Mouse (Mus musculus) heart, postnatal 10 days (tissue): ENCODE data around the gene Plpp3. TPM values are rescaled to one million over a fixed set of nuclear protein-coding genes. Genes with fewer than 3 reads are reported as not detected.

ENCODE experiments used
- DNase-seq, 2 experiments: peaks; one replicate each; pipeline ENCODE4 v3.0.0; 2021
- intact Hi-C: fragments of 180-260 bp; cut with DNase I; formaldehyde crosslinking; loops from one replicate; pipeline ENCODE4 v1.15.1; 2025
- total RNA-seq, 2 experiments: library from RNA; stranded (reverse); gene quantifications; 2 replicates each; pipeline ENCODE4 v1.2.3; 2021

Gene Plpp3
- total RNA-seq, 2 experiments from 2014 or later = 73.2 to 73.9 TPM

- DNase-seq = peak; percentile 89 to 92
- intact Hi-C loops = loop anchor here (5.0 kb wide), 1 partner anchor 84 kb away; no protein-coding TSS in a partner anchor
Observed at GRCm38 (mm10) chr4:105278571-105279410, 121.6 kb downstream of the Plpp3 start.

GRCm38 (mm10) chr4:105279806-105280205, 122.7 kb downstream of the Plpp3 start:
- peak in 1 of 2 experiments; percentile 65 for DNase-seq
- intact Hi-C loops = loop anchor here (5.0 kb wide), 1 partner anchor 82 kb away; no protein-coding TSS in a partner anchor

GRCm38 (mm10) chr4:105281751-105282231, 124.6 kb downstream of the Plpp3 start:
- intact Hi-C loops = no loop called here
- DNase-seq = no peak

Other genes with a start within 250 kb of the Plpp3 start
- under 1 TPM in 1 of 2 experiments, not detected in 1; 0.10 TPM for gene Fyb2, start 243.9 kb upstream of the Plpp3 start, total RNA-seq
- 10 to 100 TPM; 71.3 to 81.0 TPM for gene Prkaa2, start 47.5 kb upstream of the Plpp3 start, total RNA-seq